In the genomic region with DNA sequence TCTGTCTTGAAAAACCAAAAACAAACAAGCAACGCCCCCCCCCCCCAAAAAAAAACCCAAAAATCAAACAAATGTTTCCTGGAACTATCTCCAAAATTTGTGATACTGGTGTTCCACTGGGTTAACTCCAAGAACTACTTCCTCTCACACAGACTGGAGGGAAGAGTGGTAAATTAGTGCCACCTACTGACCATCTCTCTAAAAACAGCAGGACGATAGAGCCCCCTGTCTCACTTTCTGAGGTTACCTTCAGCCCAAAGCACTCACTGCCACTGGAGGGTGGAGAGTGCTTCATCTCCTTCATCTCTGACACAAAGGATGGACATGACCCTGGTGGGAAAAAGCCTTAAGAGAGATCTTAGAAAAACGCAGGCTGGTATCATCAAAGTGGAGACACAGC, we compare ENCODE assay signal across 8 mouse cellular contexts. TPM values are rescaled to one million over a fixed set of nuclear protein-coding genes. Genes with fewer than 3 reads are reported as not detected.
A peak's percentile ranks its signal among the peaks of the same experiment; 100 is the strongest.
DNase-seq lines count a peak whose midpoint lies in the region; ATAC-seq and TF ChIP-seq lines count a peak whose summit lies in the region.

No protein-coding gene starts in this region.

- no peaks in the 10 kb centered on the region for H3K79me2 ChIP-seq in liver, adult 2 months (ENCODE audit: control insufficient read depth, insufficient read depth, low read length)

- peak in 1 of 2 experiments; percentile 41 for DNase-seq in cerebellum, adult 2 months
- DNase-seq in liver, adult 2 months (ENCODE audit: extremely low read depth, low read depth, low spot score) = peak; percentile 65
- DNase-seq in liver = no peak
- DNase-seq in urinary bladder, postnatal 4 days (ENCODE audit: low spot score in 2 of 2) = no peak

- no peak overlapping the region for H3K4me3 ChIP-seq in cerebellum, adult 2 months (replicated peaks; ENCODE audit: insufficient read depth, low read depth, low read length)
- H3K4me3 ChIP-seq in liver, adult 2 months (ENCODE audit: insufficient read depth, low read depth, low read length) = no peak overlapping the region
- H3K4me3 ChIP-seq in bone marrow macrophage, adult 2 months (ENCODE audit: insufficient read depth, low read length) = no peak overlapping the region

- H3K9ac ChIP-seq in liver, adult 2 months (ENCODE audit: low read depth, low read length) = no peak overlapping the region

- H3K27ac ChIP-seq in cerebellum, adult 2 months (ENCODE audit: insufficient read depth, low read length) = no peak overlapping the region
- no peak overlapping the region for H3K27ac ChIP-seq in liver, adult 2 months (replicated peaks; ENCODE audit: insufficient read depth, low read depth, low read length)
- no peak overlapping the region for H3K27ac ChIP-seq in bone marrow macrophage, adult 2 months (ENCODE audit: insufficient read depth, low read depth, low read length)

- 12% methylated on average over 3 of the region's 3 CpGs for WGBS in cerebellum, adult 2 months
- WGBS in liver, adult 2 months = 8% methylated on average over 3 of the region's 3 CpGs

- no peaks in the 10 kb centered on the region for H3K27me3 ChIP-seq in cerebellum, adult 2 months (ENCODE audit: control insufficient read depth, insufficient read depth, low read length)
- no peaks in the 10 kb centered on the region for H3K27me3 ChIP-seq in liver, adult 2 months (ENCODE audit: control insufficient read depth, insufficient read depth, low read length)

- no peak for ATAC-seq in cerebellum, adult (ENCODE audit: insufficient number of reproducible peaks, low FRiP score, low TSS enrichment)
- peak; percentile 49 to 69; a peak in 2 of 4 replicates for ATAC-seq in hematopoietic stem cell, adult 5-6 weeks (replicated peaks in 1 of 2; ENCODE audit: insufficient read depth in 1 of 2, low FRiP score in 2 of 2, low TSS enrichment in 1 of 2, low read depth in 1 of 2, poor library complexity in 2 of 2, severe bottlenecking in 2 of 2)
- ATAC-seq in megakaryocyte progenitor cell, adult 5-6 weeks (replicated peaks; ENCODE audit: poor library complexity) = peak; percentile 84

- no peak for TF ChIP-seq POLR2A in cerebellum, adult 2 months (IDR thresholded peaks at IDR 0.05; ENCODE audit: borderline replicate concordance, insufficient read depth, low read length)
- no peak for TF ChIP-seq POLR2A in liver, adult 2 months (IDR thresholded peaks at IDR 0.05; ENCODE audit: extremely low read depth, insufficient read depth, low read length)
- no peak for TF ChIP-seq POLR2A in bone marrow macrophage, adult 2 months (IDR thresholded peaks at IDR 0.05; ENCODE audit: borderline replicate concordance, low read depth, low read length)

- peak; percentile 52; the same call in 1 of the 2 replicates for TF ChIP-seq CTCF in cerebellum, adult 2 months (IDR thresholded peaks at IDR 0.05; ENCODE audit: borderline replicate concordance, insufficient read depth, low read depth, low read length)
- TF ChIP-seq CTCF in liver, adult 2 months (IDR thresholded peaks at IDR 0.05; ENCODE audit: low read depth, low read length) = peak; percentile 42
- TF ChIP-seq CTCF in bone marrow macrophage, adult 2 months (IDR thresholded peaks at IDR 0.05; ENCODE audit: low read depth, low read length) = peak; percentile 32; the same call in 1 of the 2 replicates

- H3K36me3 ChIP-seq in liver, adult 2 months (ENCODE audit: control insufficient read depth, insufficient read depth, low read length) = no peaks in the 10 kb centered on the region

- H3K4me1 ChIP-seq in cerebellum, adult 2 months (ENCODE audit: control insufficient read depth, insufficient read depth, low read length) = peaks cover 13% of the 10 kb centered on the region; the same call in 1 of the 2 replicates
- no peaks in the 10 kb centered on the region for H3K4me1 ChIP-seq in liver, adult 2 months (ENCODE audit: control insufficient read depth, insufficient read depth, low read length)
- H3K4me1 ChIP-seq in bone marrow macrophage, adult 2 months (ENCODE audit: control insufficient read depth, insufficient read depth, low read length) = no peaks in the 10 kb centered on the region

RNA-seq across cellular contexts. Expression of gene Clpx, which starts 10.8 kb away (rescaled TPM):
- 26.5 and 27.3 TPM in 2 replicates for polyA plus RNA-seq in cerebellum, adult 2 months (2012; rRNA removed)
- total RNA-seq in liver, adult 2 months (2014; rRNA removed) = 54.0 and 56.1 TPM in 2 replicates
- 39.2 and 62.4 TPM in 2 replicates for polyA plus RNA-seq in liver, adult 2 months (2012; rRNA removed)
- 19.2 and 20.8 TPM in 2 replicates for polyA plus RNA-seq in bone marrow macrophage, adult 2 months (2012; ENCODE audit: insufficient read depth, insufficient read length, missing spikeins)
- total RNA-seq in hematopoietic stem cell, adult 5-6 weeks (2017) = 54.9 and 60.3 TPM in 2 replicates
- 24.8 and 26.4 TPM in 2 replicates for total RNA-seq in megakaryocyte progenitor cell, adult 5-6 weeks (2015)
- total RNA-seq in megakaryocyte progenitor cell, adult 5-6 weeks (2017) = 46.6 and 51.4 TPM in 2 replicates

RNA-seq across cellular contexts. Expression of gene Cilp, which starts 18.3 kb away (rescaled TPM):
- polyA plus RNA-seq in cerebellum, adult 2 months (2012; rRNA removed) = 0.10 and 0.17 TPM in 2 replicates
- total RNA-seq in liver, adult 2 months (2014; rRNA removed) = 0.18 and 0.20 TPM in 2 replicates
- polyA plus RNA-seq in liver, adult 2 months (2012; rRNA removed) = 0.12 and 0.15 TPM in 2 replicates
- polyA plus RNA-seq in bone marrow macrophage, adult 2 months (2012; ENCODE audit: insufficient read depth, insufficient read length, missing spikeins) = not detected in 2 replicates
- total RNA-seq in hematopoietic stem cell, adult 5-6 weeks (2017) = not detected in 2 replicates
- total RNA-seq in megakaryocyte progenitor cell, adult 5-6 weeks (2015) = not detected in 2 replicates
- total RNA-seq in megakaryocyte progenitor cell, adult 5-6 weeks (2017) = not detected in 2 replicates
